Mouse (Mus musculus): Measurements from ENCODE around the gene Efna4. TPM values are rescaled to one million over a fixed set of nuclear protein-coding genes. Genes with fewer than 3 reads are reported as not detected.
A peak's percentile ranks its signal among the peaks of the same experiment; 100 is the strongest.

Efna4 gene
- polyA plus RNA-seq, 1 experiment from 2014 or later = 15.0 TPM

GRCm38 (mm10) chr3:89354816-89355511 is 17.1 kb upstream of the Efna4 start:
- no peak overlapping the region for H3K27ac ChIP-seq (ENCODE audit: low read length)
- no peak overlapping the region for H3K4me2 ChIP-seq (ENCODE audit: low read depth, low read length)

DNA sequence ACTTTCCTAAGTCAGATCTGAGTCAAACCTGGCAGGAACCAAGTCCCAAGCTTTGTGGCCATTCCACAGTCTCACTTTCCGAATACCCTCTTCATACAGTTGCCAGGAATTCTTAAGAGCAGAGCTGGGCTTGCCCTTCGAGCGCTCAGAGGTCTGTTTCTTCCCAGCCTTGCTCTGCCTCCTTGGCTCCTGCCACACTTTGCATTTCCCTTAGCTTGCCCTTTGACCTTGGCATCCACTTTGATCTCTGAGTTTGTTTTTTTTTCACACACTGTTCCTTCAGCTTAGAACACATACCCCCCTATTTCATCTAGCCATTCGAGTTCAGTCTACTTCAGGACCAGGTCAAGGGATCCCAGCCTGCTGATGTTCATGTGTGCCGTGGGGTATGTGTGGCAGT is 13.4 kb upstream of the Efna4 start:
- H3K4me3 ChIP-seq (replicated peaks; ENCODE audit: low read length) = no peak overlapping the region
- H3K4me1 ChIP-seq (ENCODE audit: control insufficient read depth, insufficient read depth, low read length) = peaks cover 15% of the 10 kb centered on the region; the same call in 1 of the 2 replicates
- no peak overlapping the region for H3K4me2 ChIP-seq (ENCODE audit: low read depth, low read length)
- no peaks in the 10 kb centered on the region for H3K36me3 ChIP-seq (ENCODE audit: control insufficient read depth, insufficient read depth, low read length)
- H3K9ac ChIP-seq (ENCODE audit: low read length) = no peak overlapping the region
- ATAC-seq (ENCODE audit: insufficient read depth, low FRiP score) = no peak
- no peaks in the 10 kb centered on the region for H3K9me3 ChIP-seq (replicated peaks; ENCODE audit: control insufficient read depth, low read length)
- H3K27me3 ChIP-seq (ENCODE audit: control insufficient read depth, insufficient read depth, low read length) = no peaks in the 10 kb centered on the region
- 68% methylated on average over 5 of the region's 5 CpGs for WGBS
- H3K27ac ChIP-seq (ENCODE audit: low read length) = no peak overlapping the region

More at GRCm38 (mm10) chr3:89354816-89355511, 17.1 kb upstream of the Efna4 start:
- H3K9ac ChIP-seq (ENCODE audit: low read length) = no peak overlapping the region
- peak; percentile 37; the same call in 1 of the 2 replicates for ATAC-seq (ENCODE audit: insufficient read depth, low FRiP score)
- no peaks in the 10 kb centered on the region for H3K9me3 ChIP-seq (replicated peaks; ENCODE audit: control insufficient read depth, low read length)
- H3K36me3 ChIP-seq (ENCODE audit: control insufficient read depth, insufficient read depth, low read length) = no peaks in the 10 kb centered on the region
- no peak overlapping the region for H3K4me3 ChIP-seq (replicated peaks; ENCODE audit: low read length)
- H3K27me3 ChIP-seq (ENCODE audit: control insufficient read depth, insufficient read depth, low read length) = no peaks in the 10 kb centered on the region
- 11% methylated on average over 5 of the region's 5 CpGs for WGBS
- H3K4me1 ChIP-seq (ENCODE audit: control insufficient read depth, insufficient read depth, low read length) = peaks cover 17% of the 10 kb centered on the region; the same call in 1 of the 2 replicates

DNA sequence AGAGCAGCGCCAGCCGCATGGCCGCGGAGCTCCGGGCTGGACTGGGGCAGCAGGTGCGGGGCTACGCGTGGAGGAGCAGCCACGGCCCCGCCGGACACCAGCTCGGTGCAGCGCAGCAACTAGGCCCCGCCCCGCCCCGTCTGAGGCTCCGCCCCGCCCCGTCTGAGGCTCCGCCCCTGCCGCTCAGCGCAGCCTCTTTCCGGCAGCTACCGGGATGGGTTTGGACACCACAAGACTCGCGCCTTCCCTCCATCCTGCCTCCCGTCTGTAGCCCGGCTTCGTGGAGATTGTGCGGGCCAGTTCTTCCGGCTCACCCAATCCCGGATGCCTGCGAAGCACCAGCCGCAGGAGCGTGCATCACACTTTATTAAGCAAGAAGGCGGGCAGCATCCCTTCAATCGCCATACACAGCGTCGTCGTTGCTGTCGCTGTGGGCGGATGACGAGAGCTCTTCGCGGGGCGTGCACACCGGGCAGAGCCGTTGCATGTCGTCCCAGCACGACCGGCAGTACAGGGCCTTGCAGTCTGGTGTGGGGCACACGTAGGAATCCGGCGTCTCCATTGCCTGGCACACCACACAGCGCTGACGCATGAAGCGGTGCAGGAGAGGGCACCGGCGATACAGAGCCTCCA is 12.2 kb upstream of the Efna4 start, which contains the start of gene Adam15:
TSS of gene Adam15 (minus strand) at position 128 of the 633 bp plus-strand sequence.
- Histone ChIP-seq H3K27ac (ENCODE audit: low read length) (peak within 1 kb of the TSS; percentile 60), H3K36me3 (ENCODE audit: control insufficient read depth, insufficient read depth, low read length) (no peaks in the 10 kb centered on the region), H3K9me3 (replicated peaks; ENCODE audit: control insufficient read depth, low read length) (no peaks in the 10 kb centered on the region), H3K9ac (ENCODE audit: low read length) (peak within 1 kb of the TSS; percentile 78), H3K27me3 (ENCODE audit: control insufficient read depth, insufficient read depth, low read length) (no peaks in the 10 kb centered on the region), H3K4me2 (ENCODE audit: low read depth, low read length) (peak within 1 kb of the TSS; percentile 96), H3K4me1 (ENCODE audit: control insufficient read depth, insufficient read depth, low read length) (0 out of 2 replicates have a peak, but pooled peaks cover 8% of the 10 kb centered on the region), H3K4me3 (replicated peaks; ENCODE audit: low read length) (peak within 1 kb of the TSS; percentile 81)
- ATAC-seq (ENCODE audit: insufficient read depth, low FRiP score) = peak; percentile 94
- under 1% methylated on average over 59 of the region's 59 CpGs for WGBS

DNA sequence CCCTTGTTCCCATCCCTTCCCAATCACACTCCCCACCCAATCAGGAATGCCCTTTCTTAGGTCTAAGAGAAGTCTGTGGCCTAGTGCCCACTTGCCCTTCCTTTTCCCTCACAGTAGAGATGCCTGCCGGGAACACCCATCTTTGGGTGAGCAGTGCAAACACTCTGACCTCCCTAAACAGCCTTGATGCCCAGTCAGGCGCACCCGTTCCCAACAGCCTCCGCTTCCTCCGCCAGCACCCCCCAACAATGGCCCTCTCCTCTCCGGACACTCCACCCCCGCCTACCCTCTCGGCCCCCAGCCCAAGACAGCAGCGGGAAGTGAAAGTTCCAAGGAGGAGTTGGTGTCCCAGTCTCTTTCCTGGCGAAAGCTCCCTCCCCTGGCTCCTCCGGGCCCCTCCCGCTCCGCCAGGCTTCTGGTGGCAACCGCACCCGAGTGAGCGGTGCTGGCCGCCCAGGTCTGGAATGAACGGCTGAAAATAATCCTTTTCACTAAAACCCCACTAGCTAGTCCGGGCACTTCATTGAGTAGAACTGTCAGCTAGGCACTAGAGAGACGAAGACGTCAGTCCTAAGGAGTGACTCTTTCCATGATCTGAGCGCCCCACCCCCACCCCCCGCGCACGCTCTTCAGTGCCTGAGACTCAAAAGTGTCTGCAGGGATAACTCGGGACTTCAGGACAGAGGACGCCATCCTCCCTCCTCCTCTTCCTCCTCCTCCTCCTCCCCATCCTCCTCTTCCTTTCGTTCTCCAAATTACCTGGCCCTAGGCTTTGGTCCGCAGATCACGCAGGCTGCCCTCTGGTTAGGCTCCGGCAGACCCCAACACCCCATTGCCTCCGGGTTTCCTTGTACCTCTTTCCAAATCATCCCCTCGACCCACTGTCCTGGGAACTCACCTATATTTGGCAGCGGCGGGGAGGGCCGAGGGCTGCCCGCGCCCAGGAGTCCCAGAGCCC is 11.4 kb upstream of the Efna4 start:
- Histone ChIP-seq H3K4me3 (replicated peaks; ENCODE audit: low read length) (peak overlapping the region; percentile 81), H3K27me3 (ENCODE audit: control insufficient read depth, insufficient read depth, low read length) (no peaks in the 10 kb centered on the region), H3K9me3 (replicated peaks; ENCODE audit: control insufficient read depth, low read length) (no peaks in the 10 kb centered on the region), H3K9ac (ENCODE audit: low read length) (peak overlapping the region; percentile 78), H3K27ac (ENCODE audit: low read length) (peak overlapping the region; percentile 60), H3K36me3 (ENCODE audit: control insufficient read depth, insufficient read depth, low read length) (no peaks in the 10 kb centered on the region), H3K4me2 (ENCODE audit: low read depth, low read length) (peak overlapping the region; percentile 96), H3K4me1 (ENCODE audit: control insufficient read depth, insufficient read depth, low read length) (0 out of 2 replicates have a peak, but pooled peaks cover 6% of the 10 kb centered on the region)
- 2% methylated on average over 38 of the region's 38 CpGs for WGBS
- peak; percentile 24 for ATAC-seq (ENCODE audit: insufficient read depth, low FRiP score)

DNA sequence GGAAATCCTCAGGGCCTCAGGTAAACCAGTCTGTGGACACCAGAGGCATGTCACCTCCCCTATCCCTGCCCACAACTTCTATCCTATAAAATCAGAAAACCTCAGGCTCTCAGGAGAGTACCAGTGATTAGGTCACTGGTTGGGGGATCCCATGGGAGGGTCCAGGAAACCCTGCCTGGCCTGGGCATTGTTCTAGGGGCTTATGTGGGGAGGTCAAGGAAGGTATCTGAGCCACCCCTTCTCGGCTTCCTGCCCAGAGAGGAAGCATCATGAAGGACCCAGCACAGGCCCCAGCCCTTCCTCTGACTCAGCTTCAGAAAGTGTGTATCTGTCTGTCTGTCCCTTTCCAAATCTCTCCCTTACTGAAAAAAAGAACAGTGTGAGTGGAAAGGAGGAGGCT is 10.1 kb upstream of the Efna4 start:
- no peaks in the 10 kb centered on the region for H3K27me3 ChIP-seq (ENCODE audit: control insufficient read depth, insufficient read depth, low read length)
- no peak overlapping the region for H3K4me3 ChIP-seq (replicated peaks; ENCODE audit: low read length)
- H3K36me3 ChIP-seq (ENCODE audit: control insufficient read depth, insufficient read depth, low read length) = peaks cover 5% of the 10 kb centered on the region; the same call in 1 of the 2 replicates
- H3K27ac ChIP-seq (ENCODE audit: low read length) = peak overlapping the region; percentile 60; the same call in 1 of the 2 replicates
- H3K9ac ChIP-seq (ENCODE audit: low read length) = no peak overlapping the region
- no peak for ATAC-seq (ENCODE audit: insufficient read depth, low FRiP score)
- WGBS = 95% methylated on average over 1 of the region's 1 CpGs
- H3K4me1 ChIP-seq (ENCODE audit: control insufficient read depth, insufficient read depth, low read length) = 0 out of 2 replicates have a peak, but pooled peaks cover 6% of the 10 kb centered on the region
- H3K9me3 ChIP-seq (replicated peaks; ENCODE audit: control insufficient read depth, low read length) = no peaks in the 10 kb centered on the region
- H3K4me2 ChIP-seq (ENCODE audit: low read depth, low read length) = peak overlapping the region; percentile 96; the same call in 1 of the 2 replicates

DNA sequence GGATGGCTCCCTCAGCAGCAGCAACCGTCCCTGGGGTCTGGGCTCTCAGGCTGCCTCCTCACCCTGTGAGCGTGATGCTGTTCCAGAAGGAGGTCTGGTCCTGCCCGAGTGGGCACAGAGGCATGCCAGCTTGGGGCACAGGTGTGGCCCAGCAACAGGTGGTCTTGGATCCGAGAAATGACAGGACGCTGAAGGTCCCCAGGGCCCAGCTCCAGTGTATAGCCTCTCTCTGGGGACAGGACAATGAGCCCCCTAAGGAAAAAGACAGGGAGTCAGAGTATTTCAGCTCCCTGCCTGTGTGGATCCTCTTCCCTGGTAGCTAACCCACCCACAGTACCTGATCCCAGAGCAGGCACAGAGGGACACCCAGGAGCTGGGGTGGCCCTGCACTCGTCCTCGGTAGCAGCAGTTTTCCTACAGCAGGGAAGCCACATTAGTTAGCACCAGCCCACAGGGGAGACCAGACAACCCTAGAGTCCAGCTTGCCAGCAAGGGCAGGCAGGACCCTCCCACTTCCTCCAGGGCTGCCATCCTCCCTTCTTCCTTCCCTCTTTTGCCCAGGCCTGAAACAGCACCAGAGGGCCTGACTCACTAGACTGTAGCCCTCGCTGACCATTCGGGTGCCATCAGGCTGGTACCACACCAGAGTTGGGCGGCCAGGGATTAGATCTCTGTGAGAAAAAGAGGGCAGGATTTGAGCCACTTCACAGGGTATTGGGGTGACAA is 9.2 kb upstream of the Efna4 start:
- no peaks in the 10 kb centered on the region for H3K27me3 ChIP-seq (ENCODE audit: control insufficient read depth, insufficient read depth, low read length)
- no peak overlapping the region for H3K9ac ChIP-seq (ENCODE audit: low read length)
- 0 out of 2 replicates have a peak, but pooled peaks cover 6% of the 10 kb centered on the region for H3K4me1 ChIP-seq (ENCODE audit: control insufficient read depth, insufficient read depth, low read length)
- no peaks in the 10 kb centered on the region for H3K9me3 ChIP-seq (replicated peaks; ENCODE audit: control insufficient read depth, low read length)
- H3K36me3 ChIP-seq (ENCODE audit: control insufficient read depth, insufficient read depth, low read length) = peaks cover 5% of the 10 kb centered on the region; the same call in 1 of the 2 replicates
- no peak overlapping the region for H3K4me3 ChIP-seq (replicated peaks; ENCODE audit: low read length)
- whole genome bisulfite sequencing = 76% methylated on average over 10 of the region's 10 CpGs
- H3K4me2 ChIP-seq (ENCODE audit: low read depth, low read length) = no peak overlapping the region
- H3K27ac ChIP-seq (ENCODE audit: low read length) = no peak overlapping the region
- ATAC-seq (ENCODE audit: insufficient read depth, low FRiP score) = no peak

GRCm38 (mm10) chr3:89343279-89343678 is 5.5 kb upstream of the Efna4 start:
- no peak overlapping the region for H3K4me3 ChIP-seq (replicated peaks; ENCODE audit: low read length)
- no peak overlapping the region for H3K4me2 ChIP-seq (ENCODE audit: low read depth, low read length)
- WGBS = 85% methylated on average over 7 of the region's 7 CpGs
- H3K9me3 ChIP-seq (replicated peaks; ENCODE audit: control insufficient read depth, low read length) = no peaks in the 10 kb centered on the region
- H3K36me3 ChIP-seq (ENCODE audit: control insufficient read depth, insufficient read depth, low read length) = peaks cover 5% of the 10 kb centered on the region; the same call in 1 of the 2 replicates
- no peak for ATAC-seq (ENCODE audit: insufficient read depth, low FRiP score)
- H3K27ac ChIP-seq (ENCODE audit: low read length) = no peak overlapping the region
- peaks cover 23% of the 10 kb centered on the region for H3K4me1 ChIP-seq (ENCODE audit: control insufficient read depth, insufficient read depth, low read length)
- no peaks in the 10 kb centered on the region for H3K27me3 ChIP-seq (ENCODE audit: control insufficient read depth, insufficient read depth, low read length)
- H3K9ac ChIP-seq (ENCODE audit: low read length) = no peak overlapping the region

- Histone ChIP-seq H3K9ac (ENCODE audit: low read length) (no peak overlapping the region), H3K4me3 (replicated peaks; ENCODE audit: low read length) (no peak overlapping the region), H3K4me1 (ENCODE audit: control insufficient read depth, insufficient read depth, low read length) (peaks cover 27% of the 10 kb centered on the region), H3K9me3 (replicated peaks; ENCODE audit: control insufficient read depth, low read length) (no peaks in the 10 kb centered on the region), H3K4me2 (ENCODE audit: low read depth, low read length) (no peak overlapping the region), H3K36me3 (ENCODE audit: control insufficient read depth, insufficient read depth, low read length) (peaks cover 5% of the 10 kb centered on the region; the same call in 1 of the 2 replicates), H3K27ac (ENCODE audit: low read length) (no peak overlapping the region), H3K27me3 (ENCODE audit: control insufficient read depth, insufficient read depth, low read length) (no peaks in the 10 kb centered on the region)
- WGBS = 83% methylated on average over 4 of the region's 4 CpGs
- no peak for ATAC-seq (ENCODE audit: insufficient read depth, low FRiP score)
Measured at GRCm38 (mm10) chr3:89341794-89342193, 4.0 kb upstream of the Efna4 start.
